Mouse (Mus musculus) layer of hippocampus, postnatal 36 days (tissue): Measurements from ENCODE around the gene Ip6k1. TPM values are rescaled to one million over a fixed set of nuclear protein-coding genes. Genes with fewer than 3 reads are reported as not detected.

ENCODE experiments used
- DNase-seq, 2 experiments: peaks; one replicate each; pipeline ENCODE4 v3.0.0; 2022
- total RNA-seq, 2 experiments: library from RNA; stranded (reverse); gene quantifications; 2 replicates each; pipeline ENCODE4 v1.2.3; 2021

Ip6k1 gene
- total RNA-seq, 2 experiments from 2014 or later: 223 to 238 TPM

DNA sequence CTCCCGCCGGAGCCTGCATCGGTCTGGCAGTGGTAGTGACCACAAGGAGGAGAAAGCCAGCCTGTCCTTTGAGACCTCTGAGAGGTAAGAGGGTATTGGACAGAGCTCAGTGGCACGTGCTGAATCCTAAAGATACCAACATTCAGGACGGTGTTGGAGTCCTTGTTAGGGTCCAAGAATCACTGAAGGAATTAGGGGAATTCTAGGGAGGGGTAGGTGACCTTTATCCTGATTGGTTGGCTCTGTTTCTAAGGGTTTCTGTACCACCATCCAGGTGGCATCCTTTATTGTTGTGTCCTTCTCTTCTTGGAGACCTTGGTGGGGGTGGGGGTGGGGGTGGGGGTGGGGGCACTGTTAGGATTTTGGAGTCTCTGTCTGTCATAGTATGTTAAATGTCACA, 29.8 kb downstream of the Ip6k1 start:
- DNase-seq: no peak

DNA sequence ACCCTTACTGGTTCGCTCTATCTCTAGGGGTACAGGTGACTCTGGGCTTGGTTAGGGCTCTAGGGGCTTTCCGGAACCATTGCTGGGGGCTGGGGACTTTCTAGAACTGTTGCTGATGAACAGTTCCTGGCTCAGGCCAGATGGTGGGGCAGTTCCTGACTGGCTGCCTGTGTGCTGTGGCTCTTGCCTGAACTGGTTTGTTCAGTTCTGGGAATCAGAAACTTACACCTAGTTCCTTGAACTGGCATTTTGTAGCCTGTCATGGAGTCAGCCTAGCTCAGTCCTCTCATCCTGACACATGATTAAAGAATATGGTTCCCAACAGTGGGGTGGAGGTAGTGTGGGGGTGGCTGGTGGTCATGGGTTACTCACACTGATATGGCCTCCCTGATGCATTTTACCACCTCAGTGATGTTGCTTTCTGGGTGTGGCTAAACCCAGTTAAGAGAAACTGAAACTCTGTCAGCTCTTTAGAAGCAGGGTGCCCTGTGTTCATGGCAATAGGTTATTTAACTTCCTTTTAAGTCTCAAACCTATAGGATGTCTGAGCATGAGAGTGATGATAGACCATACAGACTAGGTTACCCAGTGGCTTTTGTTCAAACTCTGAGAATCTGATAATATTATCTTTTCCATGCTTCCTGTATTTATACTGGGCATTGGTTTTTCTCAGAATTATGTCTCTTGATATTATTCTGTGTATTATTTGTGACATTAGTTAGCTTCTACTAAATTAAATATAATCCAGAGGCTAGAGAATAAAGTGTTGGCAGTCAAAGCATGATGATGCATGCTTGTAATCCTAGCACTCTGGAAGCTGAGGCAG, 33.2 kb downstream of the Ip6k1 start:
- no peak for DNase-seq

DNA sequence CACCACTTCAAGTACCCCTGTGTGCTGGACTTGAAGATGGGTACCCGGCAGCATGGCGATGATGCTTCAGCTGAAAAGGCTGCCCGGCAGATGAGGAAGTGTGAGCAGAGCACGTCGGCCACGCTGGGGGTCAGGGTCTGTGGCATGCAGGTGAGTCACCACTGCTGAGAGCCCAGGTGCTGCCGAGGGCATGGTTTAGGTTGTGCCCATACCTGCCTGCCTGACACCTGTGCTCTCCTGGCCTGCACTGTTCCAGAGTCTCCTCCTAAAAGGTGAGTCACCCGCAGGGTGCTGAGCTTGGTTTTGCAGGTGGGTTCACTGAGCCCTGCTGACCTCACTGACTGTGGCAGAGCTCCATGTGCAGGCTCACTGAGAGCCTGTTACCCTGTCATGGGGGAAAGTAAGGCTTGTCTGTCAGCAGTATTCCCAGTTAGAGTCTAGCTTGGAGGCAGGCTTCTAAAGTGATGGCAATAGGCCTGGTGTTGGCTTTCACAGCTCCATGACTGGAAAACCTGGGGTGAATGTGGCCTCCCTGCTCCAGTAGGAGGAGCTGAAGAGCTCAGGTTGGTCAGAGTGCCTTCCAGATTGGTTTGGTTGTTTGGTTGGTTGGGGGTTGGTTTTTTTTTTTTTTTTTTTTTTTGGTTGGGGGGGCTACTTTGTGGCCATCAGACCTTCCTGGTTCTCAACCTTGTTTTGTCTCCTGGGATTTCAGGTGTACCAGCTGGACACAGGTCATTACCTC, 42.6 kb downstream of the Ip6k1 start:
- DNase-seq: no peak

GRCm38 (mm10) chr9:108046582-108046981, 44.3 kb downstream of the Ip6k1 start:
- no peak for DNase-seq

GRCm38 (mm10) chr9:108047601-108048565, 45.6 kb downstream of the Ip6k1 start:
- DNase-seq: no peak

DNA sequence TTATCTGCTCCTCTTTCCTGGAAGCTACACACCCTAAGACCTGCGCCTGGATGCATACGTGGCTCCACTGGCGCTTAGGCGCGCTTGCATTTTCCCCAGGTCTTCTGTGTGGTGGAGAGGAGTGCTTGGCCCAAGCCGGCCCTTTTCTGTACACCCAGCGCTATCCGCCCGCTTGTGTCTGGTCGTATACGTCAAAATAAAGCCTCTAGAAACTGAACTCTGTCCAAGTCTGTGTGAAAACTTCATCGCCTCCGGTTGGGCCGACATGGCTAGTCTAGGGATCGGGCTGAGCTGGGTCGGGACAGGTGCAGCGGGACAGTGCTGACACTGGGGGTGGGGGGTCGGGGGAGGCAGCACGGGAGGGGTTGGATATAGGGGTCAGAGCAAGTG, 46.3 kb downstream of the Ip6k1 start:
- DNase-seq: no peak

DNA sequence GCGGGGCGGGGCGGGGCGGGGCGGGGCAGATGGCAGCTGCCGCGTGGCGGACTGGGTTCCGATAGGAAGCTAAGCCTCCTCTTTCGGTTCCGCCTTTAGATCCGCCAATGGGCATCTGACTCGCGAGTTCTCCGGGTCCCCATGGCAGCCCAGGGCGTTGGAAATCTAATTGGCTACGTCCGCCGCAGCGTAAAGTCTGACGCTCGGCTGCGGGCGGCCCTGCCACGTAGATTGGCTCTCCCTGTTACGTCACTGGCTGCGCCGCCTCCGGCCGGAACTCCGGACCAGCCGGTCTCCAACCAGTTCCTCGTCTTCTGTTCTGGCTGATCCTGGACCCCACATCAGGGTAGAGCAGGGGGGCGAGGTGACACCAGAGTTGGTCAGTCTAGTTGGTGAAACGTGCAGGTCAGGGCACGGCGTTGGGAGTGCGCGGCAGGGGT, 46.7 kb downstream of the Ip6k1 start, which contains the start of gene Gmppb:
Gene Gmppb, plus strand, starts transcription at position 227 of the 440 bp plus-strand sequence.
- peak; percentile 95 to 96 for DNase-seq

- DNase-seq: no peak
Measured at GRCm38 (mm10) chr9:108049561-108050251, 47.4 kb downstream of the Ip6k1 start.

DNA sequence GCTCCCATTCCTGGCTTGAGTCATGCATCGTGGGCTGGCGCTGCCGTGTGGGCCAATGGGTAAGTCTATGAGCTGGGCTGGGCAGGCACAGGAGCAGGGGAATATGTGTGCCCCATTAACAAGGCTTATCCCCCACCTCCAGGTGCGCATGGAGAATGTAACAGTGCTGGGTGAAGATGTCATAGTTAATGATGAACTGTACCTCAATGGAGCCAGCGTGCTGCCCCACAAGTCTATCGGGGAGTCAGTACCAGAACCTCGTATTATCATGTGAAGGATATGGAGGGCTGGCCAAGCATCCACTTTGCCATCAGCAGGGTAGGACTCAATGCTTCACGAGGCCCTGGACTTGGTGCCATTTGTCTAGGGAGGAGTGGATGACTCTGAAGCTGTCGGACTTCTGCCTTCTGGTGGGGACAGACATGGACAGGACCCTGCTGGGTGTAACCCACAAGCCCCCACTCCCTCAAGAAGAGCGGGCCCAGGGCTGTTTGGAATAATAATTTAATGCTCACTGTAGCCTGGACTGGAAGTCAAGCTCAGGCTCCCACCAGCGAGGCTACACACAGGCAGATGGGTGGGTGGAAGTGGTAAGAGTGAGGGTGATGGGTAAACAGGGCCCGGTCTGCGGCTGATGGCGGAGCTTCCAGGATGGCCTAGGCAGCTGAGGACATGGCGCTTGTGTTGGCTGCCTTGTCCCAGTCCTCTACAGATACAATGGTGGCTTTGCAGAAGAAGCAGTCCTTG, 49.1 kb downstream of the Ip6k1 start:
- no peak for DNase-seq

GRCm38 (mm10) chr9:108051931-108052220, 49.6 kb downstream of the Ip6k1 start:
- DNase-seq: no peak

DNA sequence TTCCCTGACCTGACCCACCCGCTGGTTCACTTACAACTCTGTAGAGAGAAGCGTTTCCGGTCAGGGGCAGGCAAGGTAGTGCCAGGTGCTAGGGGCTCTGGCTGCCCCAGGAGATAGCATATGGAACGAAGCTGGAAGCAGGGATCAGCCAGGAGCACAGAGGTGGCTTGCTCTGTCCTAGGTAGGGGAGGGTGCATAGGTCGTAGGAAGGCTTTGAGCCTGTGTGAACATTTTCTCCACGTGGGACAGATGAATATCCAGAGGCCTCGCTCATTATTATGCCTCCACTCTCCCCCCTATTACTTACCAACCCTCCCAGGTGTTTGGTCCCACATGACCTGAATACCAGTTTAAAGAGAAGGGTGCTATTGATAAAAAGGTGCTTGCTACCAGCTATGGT, 50.1 kb downstream of the Ip6k1 start:
- DNase-seq: no peak

DNA sequence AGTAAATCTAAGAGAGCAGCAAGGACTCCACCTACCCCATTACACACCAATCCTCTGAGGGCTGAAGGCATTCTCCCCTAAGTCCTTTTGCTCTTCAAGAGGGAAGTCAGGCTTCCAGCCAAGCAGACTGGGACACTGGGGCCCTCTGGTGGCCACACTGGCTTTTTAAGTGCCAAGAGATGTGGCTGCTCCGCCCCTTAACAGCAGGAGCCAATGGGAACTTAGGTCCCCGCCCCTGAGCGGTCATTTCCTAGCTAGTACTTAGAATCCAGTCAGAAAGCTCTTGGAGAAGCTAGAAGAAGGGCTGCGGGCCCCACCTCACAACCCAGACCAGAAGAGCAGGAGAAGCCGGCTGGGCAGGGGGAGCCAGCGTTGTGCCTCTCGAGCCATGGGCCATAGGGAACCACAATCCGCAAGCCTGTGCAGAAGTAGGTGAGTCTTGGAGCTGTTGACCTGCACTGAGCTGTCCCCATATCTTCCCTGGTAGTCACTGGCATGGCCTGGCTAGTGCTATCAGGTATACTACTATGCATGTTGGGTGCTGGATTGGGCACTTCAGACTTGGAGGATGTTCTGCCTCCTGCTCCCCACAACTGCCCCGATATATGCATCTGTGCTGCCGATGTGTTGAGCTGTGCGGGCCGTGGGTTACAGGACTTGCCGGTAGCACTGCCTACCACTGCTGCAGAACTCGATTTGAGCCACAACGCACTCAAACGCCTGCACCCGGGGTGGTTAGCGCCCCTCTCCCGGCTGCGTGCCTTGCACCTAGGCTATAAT, 50.8 kb downstream of the Ip6k1 start, which contains the start of gene Amigo3:
Gene Amigo3, plus strand, starts transcription at position 275 of the 780 bp plus-strand sequence.
- DNase-seq: peak; percentile 95 to 96

GRCm38 (mm10) chr9:108053665-108054225, 51.4 kb downstream of the Ip6k1 start:
- peak in 1 of 2 experiments; percentile 14 for DNase-seq

- peak in 1 of 2 experiments; percentile 3 for DNase-seq
Measured at GRCm38 (mm10) chr9:108054331-108055040, 52.2 kb downstream of the Ip6k1 start.

GRCm38 (mm10) chr9:108055061-108055460, 52.8 kb downstream of the Ip6k1 start:
- no peak for DNase-seq

- DNase-seq: no peak
Measured at GRCm38 (mm10) chr9:108055661-108056237, 53.4 kb downstream of the Ip6k1 start.

- DNase-seq: no peak
Measured at GRCm38 (mm10) chr9:108056361-108057261, 54.3 kb downstream of the Ip6k1 start.

GRCm38 (mm10) chr9:108057262-108057562, 54.9 kb downstream of the Ip6k1 start:
- no peak for DNase-seq
